Mouse (Mus musculus) liver, adult 2 months (tissue): ENCODE data around the gene Zscan4-ps2. TPM values are rescaled to one million over a fixed set of nuclear protein-coding genes. Genes with fewer than 3 reads are reported as not detected.
"Not testable (repeated sequence)": the region's sequence is repeated elsewhere in the genome, so short reads cannot be mapped to it uniquely, and the experiment has no call there.

Experiments
- DNase-seq: peaks from one replicate; pipeline ENCODE4 v3.0.0-alpha.2; 2011; ENCODE audit warnings: low read depth, low spot score; ENCODE audit errors: extremely low read depth
- H3K27ac ChIP-seq: fragments of 200-500 bp; replicated peaks from 2 replicates; pipeline ENCODE4 v1.5.1; 2012; ENCODE audit warnings: low read depth, mild to moderate bottlenecking, control low read depth, inconsistent platforms, low read length; ENCODE audit not compliant: insufficient read depth
- H3K27me3 ChIP-seq: fragments of 200-500 bp; 2 replicates; pipeline ENCODE4 v1.6.1; 2012; ENCODE audit warnings: mild to moderate bottlenecking, moderate library complexity, low read length, inconsistent platforms; ENCODE audit not compliant: control insufficient read depth, insufficient read depth
- H3K36me3 ChIP-seq: fragments of 200-500 bp; 2 replicates; pipeline ENCODE4 v1.6.1; 2012; ENCODE audit warnings: low read length, inconsistent platforms; ENCODE audit not compliant: control insufficient read depth, insufficient read depth
- H3K4me1 ChIP-seq: fragments of 200-500 bp; 2 replicates; pipeline ENCODE4 v1.6.1; 2011; ENCODE audit warnings: low read length; ENCODE audit not compliant: control insufficient read depth, insufficient read depth
- H3K4me3 ChIP-seq: fragments of 200-500 bp; 2 replicates; pipeline ENCODE4 v1.5.1; 2011; ENCODE audit warnings: low read depth, mild to moderate bottlenecking, control low read depth, low read length, moderate library complexity; ENCODE audit not compliant: insufficient read depth
- H3K79me2 ChIP-seq: fragments of 200-500 bp; 2 replicates; pipeline ENCODE4 v1.6.1; 2012; ENCODE audit warnings: inconsistent platforms, mild to moderate bottlenecking, low read length, moderate library complexity; ENCODE audit not compliant: control insufficient read depth, insufficient read depth
- H3K9ac ChIP-seq: fragments of 200-500 bp; 2 replicates; pipeline ENCODE4 v1.6.1; 2012; ENCODE audit warnings: low read depth, mild to moderate bottlenecking, control low read depth, inconsistent platforms, low read length
- WGBS: fragments of 180-500 bp; shearing (Covaris S2); methylation state at CpG from one replicate; pipeline ENCODE4 v1.1.7; 2018; 5-methylcytosine and 5-hydroxymethylcytosine counted together
- polyA plus RNA-seq: library from polyadenylated mRNA; depleted of rRNA; stranded (reverse); fragments of >200 nt; gene quantifications from 2 replicates; pipeline ENCODE4 v1.2.3, GENCODE M21; 2012; rRNA removed
- total RNA-seq: library from RNA; depleted of rRNA; stranded (reverse); fragments of >200 nt; gene quantifications from 2 replicates; pipeline ENCODE4 v1.2.3, GENCODE M21; 2014; rRNA removed

The Zscan4-ps2 gene
- total RNA-seq (not detected in 2 replicates), polyA plus RNA-seq (not detected in 2 replicates)

DNA sequence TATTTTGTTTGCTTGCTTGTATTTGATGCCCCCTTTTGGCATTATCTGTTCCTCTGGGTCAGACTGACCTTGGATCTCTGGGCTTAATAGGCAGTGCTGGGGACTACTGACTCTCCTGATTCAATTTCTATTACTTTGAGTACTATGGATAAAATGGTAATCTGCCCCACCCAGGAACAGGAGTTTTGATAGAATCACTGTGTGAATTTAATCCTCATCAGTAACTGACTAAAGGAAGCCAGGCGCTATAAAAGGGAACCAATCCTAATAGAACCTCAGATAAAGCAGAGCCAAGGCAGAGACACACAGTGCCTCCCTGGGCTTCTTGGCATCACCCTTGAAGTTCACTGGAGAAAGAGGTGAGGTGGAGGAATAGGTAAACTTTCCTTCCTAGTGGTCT is at the start of gene Zscan4-ps2:
Gene Zscan4-ps2, plus strand, starts transcription at position 301 of the 400 bp plus-strand sequence.
- H3K36me3 ChIP-seq, H3K9ac ChIP-seq, H3K79me2 ChIP-seq, H3K27me3 ChIP-seq, H3K4me3 ChIP-seq, H3K27ac ChIP-seq, DNase-seq, H3K4me1 ChIP-seq: not testable (repeated sequence)
- WGBS = 76% methylated on average over 1 of the region's 1 CpGs

Other genes with a start within 250 kb of the Zscan4-ps2 start
- not detected in 2 replicates for gene Zscan4e, start 203.6 kb upstream of the Zscan4-ps2 start, total RNA-seq
- gene Zscan4e, start 203.6 kb upstream of the Zscan4-ps2 start, polyA plus RNA-seq = not detected in 2 replicates
- not detected in 2 replicates for gene Zscan4f, start 116.4 kb upstream of the Zscan4-ps2 start, total RNA-seq
- not detected in 2 replicates for gene Zscan4f, start 116.4 kb upstream of the Zscan4-ps2 start, polyA plus RNA-seq
- not detected in 2 replicates for gene Zscan4-ps3, start 95.0 kb downstream of the Zscan4-ps2 start, total RNA-seq
- not detected in 2 replicates for gene Zscan4-ps3, start 95.0 kb downstream of the Zscan4-ps2 start, polyA plus RNA-seq
- gene Vmn1r72, start 165.8 kb downstream of the Zscan4-ps2 start, total RNA-seq = not detected in 2 replicates
- not detected in 2 replicates for gene Vmn1r72, start 165.8 kb downstream of the Zscan4-ps2 start, polyA plus RNA-seq
- not detected in 2 replicates for gene Vmn1r73, start 216.0 kb downstream of the Zscan4-ps2 start, total RNA-seq
- gene Vmn1r73, start 216.0 kb downstream of the Zscan4-ps2 start, polyA plus RNA-seq = not detected in 2 replicates